Mouse (Mus musculus): ENCODE data around the gene Nprl3. TPM values are rescaled to one million over a fixed set of nuclear protein-coding genes. Genes with fewer than 3 reads are reported as not detected.
"Not testable (repeated sequence)": the region's sequence is repeated elsewhere in the genome, so short reads cannot be mapped to it uniquely, and the experiment has no call there.

The Nprl3 gene
- polyA plus RNA-seq, 1 experiment from 2014 or later: 48.4 TPM

DNA sequence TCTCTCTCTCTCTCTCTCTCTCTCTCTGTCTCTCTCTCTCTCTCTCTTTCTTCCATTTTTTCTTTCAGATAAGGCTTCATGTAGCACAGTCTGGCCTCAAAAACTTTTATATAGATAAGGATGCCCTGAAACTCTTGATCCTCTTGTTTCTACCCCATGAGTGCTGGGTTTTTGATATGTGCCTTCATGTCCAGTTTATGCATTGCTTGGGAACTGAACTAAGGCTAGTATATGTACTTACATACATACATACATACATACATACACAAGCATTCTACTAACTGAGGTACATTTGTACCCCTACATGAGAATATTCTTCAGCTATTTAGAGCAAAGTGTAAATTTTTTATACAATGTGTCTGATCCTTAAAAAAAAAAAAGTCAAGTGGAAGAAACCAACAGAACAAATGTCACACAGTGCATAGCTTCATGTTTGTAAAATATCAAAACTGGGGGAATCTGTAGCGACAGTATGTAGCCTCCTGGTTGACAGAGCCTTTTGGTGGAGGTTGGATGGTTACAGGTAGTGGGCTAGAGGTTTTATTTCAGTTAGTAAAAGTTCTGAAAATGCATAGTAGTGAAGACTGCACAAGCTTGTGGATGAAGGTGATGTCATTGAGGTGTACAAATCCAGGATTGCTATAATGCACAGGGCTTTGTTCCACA lies 30.5 kb upstream of the Nprl3 start:
- ATAC-seq (replicated peaks): no peak

DNA sequence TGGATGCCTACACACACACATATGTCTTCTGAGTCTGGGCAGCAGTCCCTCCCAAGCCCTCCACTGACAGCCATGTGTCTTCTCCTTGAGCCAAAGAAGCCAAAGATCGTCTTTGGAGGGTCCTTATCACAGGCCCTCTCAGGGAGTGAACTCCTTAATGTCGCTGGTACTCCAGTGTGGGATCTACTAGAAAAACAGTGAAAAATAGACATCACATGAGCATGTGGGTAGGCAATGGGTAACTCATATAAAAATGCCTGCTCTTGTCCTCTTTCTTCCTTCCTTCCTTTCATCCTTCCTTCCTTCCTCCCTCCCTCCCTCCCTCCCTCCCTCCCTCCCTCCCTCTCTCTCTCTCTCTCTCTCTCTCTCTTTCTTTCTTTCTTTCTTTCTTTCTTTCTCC lies 29.9 kb upstream of the Nprl3 start:
- 45% methylated on average over 2 of the region's 2 CpGs for WGBS
- H3K27ac ChIP-seq; H3K4me2 ChIP-seq; H3K9ac ChIP-seq; H3K4me1 ChIP-seq; ATAC-seq (replicated peaks); H3K9me3 ChIP-seq; H3K4me3 ChIP-seq; H3K27me3 ChIP-seq (replicated peaks); H3K36me3 ChIP-seq (replicated peaks): not testable (repeated sequence)

More for the DNA sequence above, 30.5 kb upstream of the Nprl3 start:
- Histone ChIP-seq H3K36me3 (replicated peaks) (no peaks in the 10 kb centered on the region), H3K4me3 (no peak overlapping the region), H3K4me1 (no peaks in the 10 kb centered on the region; the same call in 1 of the 2 replicates), H3K4me2 (no peak overlapping the region), H3K27ac (no peak overlapping the region), H3K9ac (no peak overlapping the region), H3K27me3 (replicated peaks) (no peaks in the 10 kb centered on the region), H3K9me3 (no peaks in the 10 kb centered on the region)
- 89% methylated on average over 1 of the region's 1 CpGs for WGBS

DNA sequence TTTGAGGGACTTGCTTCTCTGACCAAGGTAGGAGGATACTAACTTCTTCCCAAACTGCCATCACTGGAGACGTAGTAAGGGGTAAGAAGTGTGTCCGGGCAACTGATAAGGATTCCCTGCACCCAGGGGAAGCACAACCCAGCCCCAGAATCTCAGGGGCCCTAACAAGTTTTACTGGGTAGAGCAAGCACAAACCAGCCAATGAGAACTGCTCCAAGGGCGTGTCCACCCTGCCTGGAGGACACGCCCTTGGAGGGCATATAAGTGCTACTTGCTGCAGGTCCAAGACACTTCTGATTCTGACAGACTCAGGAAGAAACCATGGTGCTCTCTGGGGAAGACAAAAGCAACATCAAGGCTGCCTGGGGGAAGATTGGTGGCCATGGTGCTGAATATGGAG lies 28.7 kb upstream of the Nprl3 start, which contains the start of gene Hba-a2:
Gene Hba-a2 (plus strand): TSS at position 287 of the 400 bp plus-strand sequence.
- not testable (repeated sequence) for H3K9ac ChIP-seq; H3K36me3 ChIP-seq (replicated peaks); H3K27me3 ChIP-seq (replicated peaks); H3K4me3 ChIP-seq; H3K4me1 ChIP-seq; ATAC-seq (replicated peaks); H3K4me2 ChIP-seq; H3K9me3 ChIP-seq; H3K27ac ChIP-seq
- no CpG with 5 or more reads among the region's 4 CpGs for WGBS

DNA sequence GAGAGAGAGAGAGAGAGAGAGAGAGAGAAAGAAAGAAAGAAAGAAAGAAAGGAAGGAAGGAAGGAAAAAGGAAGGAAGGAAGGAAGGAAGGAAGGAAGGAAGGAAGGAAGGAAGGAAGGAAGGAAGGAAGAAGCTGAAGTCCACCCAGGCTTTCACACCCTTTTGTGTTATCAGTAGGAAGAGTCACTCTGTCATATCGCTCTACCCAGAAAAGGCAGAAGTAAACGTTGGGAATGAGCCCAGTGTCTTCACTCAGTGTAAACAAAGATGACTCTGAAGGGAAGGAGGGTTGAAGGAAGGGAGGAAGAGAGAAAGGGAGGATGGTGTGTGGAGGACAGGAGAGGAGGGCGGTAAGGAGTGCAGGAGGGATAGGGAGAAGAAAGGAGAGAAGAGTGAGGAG lies 26.0 kb upstream of the Nprl3 start:
- not testable (repeated sequence) for H3K9ac ChIP-seq; H3K4me2 ChIP-seq; H3K4me1 ChIP-seq; H3K4me3 ChIP-seq; H3K27me3 ChIP-seq (replicated peaks); H3K9me3 ChIP-seq; H3K36me3 ChIP-seq (replicated peaks); H3K27ac ChIP-seq; ATAC-seq (replicated peaks)
- 85% methylated on average over 3 of the region's 3 CpGs for WGBS

DNA sequence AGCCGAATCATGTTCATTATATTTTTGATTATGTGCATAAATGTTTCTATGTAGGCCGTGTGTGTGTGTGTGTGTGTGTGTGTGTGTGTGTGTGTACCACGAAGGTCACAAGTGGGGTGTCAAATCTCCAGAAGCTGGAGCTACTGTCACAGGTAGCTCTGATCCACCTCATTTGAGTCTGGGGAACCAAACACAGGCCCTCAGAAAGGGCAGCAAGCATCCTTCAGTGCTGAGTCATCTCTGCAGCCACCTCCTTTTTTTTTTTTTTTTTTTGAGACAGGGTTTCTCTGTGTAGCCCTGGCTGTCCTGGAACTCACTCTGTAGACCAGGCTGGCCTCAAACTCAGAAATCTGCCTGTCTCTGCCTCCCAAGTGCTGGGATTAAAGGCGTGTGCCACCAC lies 25.3 kb upstream of the Nprl3 start:
- H3K9ac ChIP-seq; H3K4me2 ChIP-seq; H3K4me3 ChIP-seq; H3K27me3 ChIP-seq (replicated peaks); H3K9me3 ChIP-seq; H3K4me1 ChIP-seq; H3K27ac ChIP-seq; ATAC-seq (replicated peaks); H3K36me3 ChIP-seq (replicated peaks): not testable (repeated sequence)
- 89% methylated on average over 4 of the region's 4 CpGs for WGBS

DNA sequence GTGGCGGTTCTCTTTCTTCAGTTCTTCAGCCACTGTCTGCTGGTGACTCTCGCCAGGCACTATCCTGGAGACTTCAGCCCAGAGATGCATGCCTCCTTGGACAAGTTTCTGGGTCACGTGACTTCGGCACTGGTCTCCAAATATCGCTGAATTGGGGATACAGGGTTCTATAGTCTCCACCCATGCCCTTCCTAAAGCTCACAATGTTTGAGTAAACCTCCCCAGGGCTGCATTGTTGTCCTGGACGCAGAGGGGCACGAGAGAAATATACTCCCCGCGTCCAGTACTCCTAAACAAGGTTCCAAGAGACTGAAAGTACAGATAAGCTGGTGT lies 20.0 kb upstream of the Nprl3 start:
- Histone ChIP-seq H3K4me1 (no peaks in the 10 kb centered on the region), H3K36me3 (replicated peaks) (no peaks in the 10 kb centered on the region), H3K9me3 (no peaks in the 10 kb centered on the region), H3K9ac (no peak overlapping the region), H3K4me3 (no peak overlapping the region), H3K27me3 (replicated peaks) (0 out of 2 replicates have a peak, but pooled peaks cover 5% of the 10 kb centered on the region), H3K27ac (no peak overlapping the region), H3K4me2 (peak overlapping the region; percentile 51; the same call in 1 of the 2 replicates)
- ATAC-seq (replicated peaks): no peak
- WGBS: 68% methylated on average over 9 of the region's 9 CpGs

DNA sequence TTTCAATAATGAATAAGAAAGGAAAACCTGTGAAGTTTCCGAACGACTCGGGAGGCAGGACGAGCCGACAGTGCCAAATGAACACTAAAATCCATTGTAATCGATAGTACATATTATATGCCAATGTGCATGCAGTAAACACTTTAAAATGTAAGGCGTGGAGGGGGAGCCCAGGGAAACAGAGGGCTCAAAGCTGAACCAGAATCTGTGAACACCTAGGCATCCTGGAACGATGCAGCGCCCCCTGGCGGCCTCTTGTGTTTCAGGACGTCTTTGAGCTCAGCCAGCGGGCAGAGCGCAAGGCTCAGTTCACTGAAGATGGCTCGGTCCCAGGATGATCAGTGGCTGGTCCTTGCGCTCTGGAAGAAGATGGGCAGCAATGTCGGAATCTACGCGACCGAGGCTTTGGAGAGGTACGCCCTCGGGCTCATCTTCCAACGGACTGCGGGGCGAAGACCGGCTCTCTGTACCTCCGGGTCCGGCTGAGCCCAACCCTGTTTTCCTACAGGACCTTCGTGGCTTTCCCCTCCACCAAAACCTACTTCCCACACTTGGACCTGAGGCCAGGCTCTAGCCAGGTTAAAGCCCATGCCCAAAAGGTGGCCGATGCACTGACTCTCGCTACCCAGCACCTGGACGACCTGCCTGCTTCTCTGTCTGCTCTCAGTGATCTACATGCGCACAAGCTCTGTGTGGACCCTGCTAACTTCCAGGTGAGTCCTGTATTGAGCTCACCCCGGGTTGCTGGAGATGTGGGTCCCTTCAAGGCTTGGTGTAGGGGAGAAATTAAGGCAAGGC lies 19.4 kb upstream of the Nprl3 start, which contains the start of gene Hbq1b:
Gene Hbq1b (plus strand): TSS at position 271 of the 798 bp plus-strand sequence.
- not testable (repeated sequence) for H3K36me3 ChIP-seq (replicated peaks); H3K4me1 ChIP-seq; H3K27me3 ChIP-seq (replicated peaks); H3K9me3 ChIP-seq; H3K27ac ChIP-seq
- 19% methylated on average over 31 of the region's 33 CpGs for WGBS
- peak within 1 kb of the TSS; percentile 33 for H3K4me3 ChIP-seq
- H3K9ac ChIP-seq: peak within 1 kb of the TSS; percentile 35; the same call in 1 of the 2 replicates
- H3K4me2 ChIP-seq: peak within 1 kb of the TSS; percentile 51
- peak; percentile 89 for ATAC-seq (replicated peaks)

DNA sequence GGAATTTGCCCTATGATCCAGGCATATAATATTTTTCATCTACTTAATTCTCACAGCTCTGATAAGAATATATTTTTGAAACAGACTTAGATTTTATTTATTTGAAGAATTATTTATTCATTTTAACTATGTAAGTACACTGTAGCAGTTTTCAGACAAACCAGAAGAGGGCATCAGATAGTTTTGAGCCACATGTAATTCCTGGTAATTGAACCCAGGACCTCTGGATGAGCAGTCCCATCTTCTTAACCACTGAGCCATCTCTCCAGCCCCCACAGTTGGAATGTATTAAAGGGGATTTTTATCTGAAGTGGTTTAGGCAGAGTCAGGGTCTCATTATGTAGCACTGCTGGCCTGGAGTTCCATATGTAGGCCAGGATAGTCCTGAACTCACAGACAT lies 18.4 kb upstream of the Nprl3 start:
- H3K4me1 ChIP-seq; H3K4me2 ChIP-seq; H3K36me3 ChIP-seq (replicated peaks); H3K4me3 ChIP-seq; H3K9ac ChIP-seq; H3K27ac ChIP-seq; ATAC-seq (replicated peaks); H3K27me3 ChIP-seq (replicated peaks); H3K9me3 ChIP-seq: not testable (repeated sequence)

DNA sequence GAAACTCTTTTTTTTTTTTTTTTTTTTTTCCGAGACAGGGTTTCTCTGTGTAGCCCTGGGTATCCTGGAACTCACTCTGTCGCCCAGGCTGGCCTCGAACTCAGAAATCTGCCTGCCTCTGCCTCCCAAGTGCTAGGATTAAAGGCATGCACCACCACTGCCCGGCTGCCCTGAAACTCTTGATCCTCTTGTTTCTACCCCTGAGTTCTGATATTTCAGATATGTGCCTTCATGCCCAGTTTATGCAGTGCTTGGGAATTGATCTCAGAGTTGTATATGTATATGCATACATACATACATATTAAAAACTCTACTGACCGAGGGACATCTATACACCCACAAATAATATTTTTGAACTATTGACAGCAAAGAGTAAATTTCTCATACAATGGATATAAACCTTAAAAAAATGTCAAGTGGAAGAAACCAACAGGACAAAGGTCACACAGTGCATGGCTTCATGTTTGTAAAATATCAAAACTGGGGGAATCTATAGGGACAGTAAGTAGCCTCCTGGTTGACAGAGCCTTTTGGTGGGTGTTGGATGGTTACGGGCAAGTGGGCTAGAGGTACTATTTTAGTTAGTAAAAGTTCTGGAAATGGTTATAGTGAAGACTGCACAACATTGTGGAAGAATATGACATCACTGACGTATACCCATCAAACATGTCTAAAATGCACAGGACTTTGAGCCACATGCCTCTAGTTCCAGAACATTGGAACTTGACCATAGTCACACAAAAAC lies 17.7 kb upstream of the Nprl3 start:
- WGBS: 84% methylated on average over 7 of the region's 7 CpGs
- Histone ChIP-seq H3K36me3 (replicated peaks) (no peaks in the 10 kb centered on the region), H3K9ac (no peak overlapping the region), H3K4me2 (no peak overlapping the region), H3K4me3 (no peak overlapping the region), H3K4me1 (no peaks in the 10 kb centered on the region), H3K9me3 (no peaks in the 10 kb centered on the region), H3K27ac (no peak overlapping the region), H3K27me3 (replicated peaks) (0 out of 2 replicates have a peak, but pooled peaks cover 5% of the 10 kb centered on the region)
- ATAC-seq (replicated peaks): no peak

DNA sequence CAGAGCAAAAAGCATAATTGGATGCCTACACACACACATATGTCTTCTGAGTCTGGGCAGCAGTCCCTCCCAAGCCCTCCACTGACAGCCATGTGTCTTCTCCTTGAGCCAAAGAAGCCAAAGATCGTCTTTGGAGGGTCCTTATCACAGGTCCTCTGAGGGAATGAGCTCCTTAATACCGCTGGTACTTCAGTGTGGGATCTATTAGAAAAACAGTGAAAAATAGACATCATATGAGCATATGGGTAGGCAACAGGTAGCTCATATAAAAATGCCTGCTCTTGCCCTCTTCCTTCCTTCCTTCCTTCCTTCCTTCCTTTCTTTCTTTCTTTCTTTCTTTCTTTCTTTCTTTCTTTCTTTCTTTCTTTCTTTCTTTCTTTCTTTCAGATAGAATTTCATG lies 17.1 kb upstream of the Nprl3 start:
- H3K9me3 ChIP-seq; H3K9ac ChIP-seq; H3K36me3 ChIP-seq (replicated peaks); H3K4me1 ChIP-seq; ATAC-seq (replicated peaks); H3K27ac ChIP-seq; H3K4me3 ChIP-seq; H3K27me3 ChIP-seq (replicated peaks); H3K4me2 ChIP-seq: not testable (repeated sequence)
- WGBS: 59% methylated on average over 2 of the region's 2 CpGs

DNA sequence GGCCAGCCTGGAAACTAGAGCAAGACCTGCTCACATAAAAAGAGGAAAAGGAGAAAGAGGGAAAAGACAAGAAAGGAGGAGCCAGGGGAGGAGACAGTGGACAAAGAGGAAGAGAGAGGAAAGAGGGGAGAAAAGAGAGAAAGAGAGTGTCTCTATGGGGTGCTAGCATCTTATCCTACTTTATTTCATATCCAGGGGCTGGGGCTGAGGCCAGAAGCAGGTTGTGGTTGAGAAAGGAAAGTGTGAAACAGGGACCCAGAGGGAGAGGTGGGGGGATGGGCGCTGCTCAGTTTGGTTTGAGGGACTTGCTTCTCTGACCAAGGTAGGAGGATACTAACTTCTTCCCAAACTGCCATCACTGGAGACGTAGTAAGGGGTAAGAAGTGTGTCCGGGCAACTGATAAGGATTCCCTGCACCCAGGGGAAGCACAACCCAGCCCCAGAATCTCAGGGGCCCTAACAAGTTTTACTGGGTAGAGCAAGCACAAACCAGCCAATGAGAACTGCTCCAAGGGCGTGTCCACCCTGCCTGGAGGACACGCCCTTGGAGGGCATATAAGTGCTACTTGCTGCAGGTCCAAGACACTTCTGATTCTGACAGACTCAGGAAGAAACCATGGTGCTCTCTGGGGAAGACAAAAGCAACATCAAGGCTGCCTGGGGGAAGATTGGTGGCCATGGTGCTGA lies 15.7 kb upstream of the Nprl3 start, which contains the start of gene Hba-a1:
Gene Hba-a1 (plus strand): TSS at position 421 of the 687 bp plus-strand sequence.
- not testable (repeated sequence) for H3K9ac ChIP-seq; ATAC-seq (replicated peaks); H3K4me3 ChIP-seq; H3K27me3 ChIP-seq (replicated peaks); H3K9me3 ChIP-seq; H3K4me1 ChIP-seq; H3K36me3 ChIP-seq (replicated peaks); H3K27ac ChIP-seq; H3K4me2 ChIP-seq
- 70% methylated on average over 1 of the region's 5 CpGs for WGBS

All from midbrain, embryonic 15.5 days (tissue).